Mouse (Mus musculus): Measurements from ENCODE around the gene Olfr799. TPM values are rescaled to one million over a fixed set of nuclear protein-coding genes. Genes with fewer than 3 reads are reported as not detected.

Olfr799 gene
- not detected in 2 replicates for total RNA-seq (2014; rRNA removed)
- not detected in 2 replicates for polyA plus RNA-seq (2015; fragmentation: Nextera tagmentation; extraction: Ambion mirVana)

DNA sequence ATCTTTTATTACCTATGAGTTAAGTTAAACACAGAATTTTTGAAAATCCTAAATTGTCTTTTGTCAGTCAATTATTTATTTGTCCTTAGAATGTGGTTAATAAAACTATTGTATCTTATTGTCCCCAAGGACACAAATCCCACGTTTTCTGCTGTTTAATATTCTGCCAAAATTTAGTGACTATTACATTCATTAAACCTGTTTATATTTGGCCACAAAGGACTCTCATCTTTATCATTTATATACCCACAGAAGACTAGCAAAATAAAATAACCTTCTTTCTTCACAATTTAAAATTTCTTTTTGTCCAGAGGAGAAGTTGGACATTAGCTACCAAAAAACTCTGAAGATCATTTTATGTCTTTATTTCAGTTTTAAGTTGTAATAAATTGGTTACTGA, at the start of gene Olfr799:
Gene Olfr799, plus strand, starts transcription at position 301 of the 400 bp plus-strand sequence.
- H3K27me3 ChIP-seq (ENCODE audit: insufficient read depth, low read length): no peaks in the 10 kb centered on the region
- no peak for ATAC-seq (ENCODE audit: low FRiP score)
- no peaks in the 10 kb centered on the region for H3K36me3 ChIP-seq (ENCODE audit: insufficient read depth, low read length)
- H3K9me3 ChIP-seq (ENCODE audit: low read length): no peaks in the 10 kb centered on the region
- DNase-seq (ENCODE audit: low spot score): no peak
- no peak within 1 kb of the TSS for H3K4me3 ChIP-seq (ENCODE audit: low read depth, low read length)
- no peaks in the 10 kb centered on the region for H3K4me1 ChIP-seq (ENCODE audit: insufficient read depth, low read length)
- no peak within 1 kb of the TSS for H3K4me2 ChIP-seq (ENCODE audit: low read depth, low read length, poor library complexity, severe bottlenecking)
- H3K27ac ChIP-seq (ENCODE audit: low read depth, low read length): no peak within 1 kb of the TSS
- H3K9ac ChIP-seq (replicated peaks; ENCODE audit: low read length, poor library complexity, severe bottlenecking): no peak within 1 kb of the TSS
- WGBS: 27% methylated on average over 1 of the region's 1 CpGs
- TF ChIP-seq CTCF (IDR thresholded peaks at IDR 0.05): no peak

DNA sequence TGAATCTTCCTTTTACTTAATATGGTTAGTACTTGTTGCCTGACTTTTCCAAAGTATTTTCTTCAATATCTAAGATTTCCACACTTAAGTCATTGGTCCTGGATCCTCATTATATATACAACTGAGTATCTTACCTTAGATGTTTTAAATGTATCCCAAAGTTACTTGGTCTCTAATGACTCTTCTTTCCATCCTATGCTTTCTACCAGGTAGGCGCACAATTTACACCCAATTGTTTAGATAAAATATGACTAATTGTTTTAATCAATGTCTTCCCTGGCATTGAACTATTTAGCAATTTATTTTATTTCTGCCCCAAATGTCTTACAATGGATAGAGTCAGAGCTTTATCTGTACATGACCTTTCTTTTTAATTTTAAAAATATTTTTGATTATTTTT, 24.8 kb upstream of the Olfr799 start, which contains the start of gene Olfr796:
Gene Olfr796, minus strand, starts transcription at position 101 of the 400 bp plus-strand sequence.
- no peak within 1 kb of the TSS for H3K27ac ChIP-seq (ENCODE audit: low read depth, low read length)
- DNase-seq (ENCODE audit: low spot score): no peak
- WGBS: 95% methylated on average over 1 of the region's 1 CpGs
- H3K9ac ChIP-seq (replicated peaks; ENCODE audit: low read length, poor library complexity, severe bottlenecking): no peak within 1 kb of the TSS
- no peaks in the 10 kb centered on the region for H3K4me1 ChIP-seq (ENCODE audit: insufficient read depth, low read length)
- no peak for ATAC-seq (ENCODE audit: low FRiP score)
- H3K4me3 ChIP-seq (ENCODE audit: low read depth, low read length): no peak within 1 kb of the TSS
- no peak for TF ChIP-seq CTCF (IDR thresholded peaks at IDR 0.05)
- no peaks in the 10 kb centered on the region for H3K9me3 ChIP-seq (ENCODE audit: low read length)
- no peaks in the 10 kb centered on the region for H3K27me3 ChIP-seq (ENCODE audit: insufficient read depth, low read length)
- H3K36me3 ChIP-seq (ENCODE audit: insufficient read depth, low read length): no peaks in the 10 kb centered on the region
- no peak within 1 kb of the TSS for H3K4me2 ChIP-seq (ENCODE audit: low read depth, low read length, poor library complexity, severe bottlenecking)

DNA sequence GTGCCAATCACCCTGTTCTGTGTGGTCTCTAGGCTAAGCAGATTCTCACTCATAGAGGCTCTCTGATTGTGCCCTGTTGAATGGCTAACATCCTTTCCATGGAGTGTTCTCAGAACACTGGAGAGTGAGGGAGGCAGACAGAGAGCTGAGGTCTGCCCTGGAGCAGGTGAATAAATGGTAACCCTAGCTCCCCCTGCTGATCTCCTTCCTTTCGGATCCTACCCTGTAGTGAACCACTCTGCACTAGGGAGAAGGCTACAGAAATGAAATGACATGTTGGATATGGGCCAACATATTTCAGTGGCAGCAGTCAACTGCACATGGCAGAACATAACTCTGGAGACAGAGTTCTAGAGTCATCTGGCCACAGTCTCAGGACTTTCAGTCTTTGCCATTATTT, 15.6 kb upstream of the Olfr799 start:
- Histone ChIP-seq H3K36me3 (ENCODE audit: insufficient read depth, low read length) (no peaks in the 10 kb centered on the region), H3K4me2 (ENCODE audit: low read depth, low read length, poor library complexity, severe bottlenecking) (no peak overlapping the region), H3K9ac (replicated peaks; ENCODE audit: low read length, poor library complexity, severe bottlenecking) (no peak overlapping the region), H3K4me1 (ENCODE audit: insufficient read depth, low read length) (no peaks in the 10 kb centered on the region), H3K9me3 (ENCODE audit: low read length) (no peaks in the 10 kb centered on the region), H3K27ac (ENCODE audit: low read depth, low read length) (no peak overlapping the region), H3K4me3 (ENCODE audit: low read depth, low read length) (no peak overlapping the region), H3K27me3 (ENCODE audit: insufficient read depth, low read length) (no peaks in the 10 kb centered on the region)
- peak; percentile 19 for DNase-seq (ENCODE audit: low spot score)
- ATAC-seq (ENCODE audit: low FRiP score): no peak
- TF ChIP-seq CTCF (IDR thresholded peaks at IDR 0.05): no peak
- WGBS: 25% methylated on average over 1 of the region's 1 CpGs

DNA sequence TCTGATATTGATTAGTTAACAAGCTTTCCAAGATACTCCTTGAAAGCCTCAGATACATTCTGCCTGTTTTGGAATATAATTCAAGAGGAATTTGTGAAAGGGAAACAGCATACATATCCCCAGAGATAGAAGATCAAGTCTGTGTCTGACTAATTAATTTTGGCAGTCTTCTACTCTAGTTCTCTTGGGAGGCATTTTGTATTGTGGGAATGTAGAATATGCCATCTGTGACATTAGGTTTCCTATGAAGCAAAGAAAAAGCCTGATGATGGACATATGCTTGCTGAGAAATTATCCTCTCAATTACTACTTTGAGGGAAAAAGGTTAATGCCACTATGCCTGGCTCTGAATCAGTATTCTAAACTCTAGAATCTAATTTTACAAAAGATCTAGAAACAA, 14.0 kb upstream of the Olfr799 start:
- peak; percentile 62 for DNase-seq (ENCODE audit: low spot score)
- Histone ChIP-seq H3K36me3 (ENCODE audit: insufficient read depth, low read length) (no peaks in the 10 kb centered on the region), H3K4me3 (ENCODE audit: low read depth, low read length) (no peak overlapping the region), H3K27ac (ENCODE audit: low read depth, low read length) (no peak overlapping the region), H3K4me2 (ENCODE audit: low read depth, low read length, poor library complexity, severe bottlenecking) (no peak overlapping the region), H3K9ac (replicated peaks; ENCODE audit: low read length, poor library complexity, severe bottlenecking) (no peak overlapping the region), H3K27me3 (ENCODE audit: insufficient read depth, low read length) (no peaks in the 10 kb centered on the region), H3K4me1 (ENCODE audit: insufficient read depth, low read length) (no peaks in the 10 kb centered on the region), H3K9me3 (ENCODE audit: low read length) (no peaks in the 10 kb centered on the region)
- no peak for ATAC-seq (ENCODE audit: low FRiP score)
- no peak for TF ChIP-seq CTCF (IDR thresholded peaks at IDR 0.05)

DNA sequence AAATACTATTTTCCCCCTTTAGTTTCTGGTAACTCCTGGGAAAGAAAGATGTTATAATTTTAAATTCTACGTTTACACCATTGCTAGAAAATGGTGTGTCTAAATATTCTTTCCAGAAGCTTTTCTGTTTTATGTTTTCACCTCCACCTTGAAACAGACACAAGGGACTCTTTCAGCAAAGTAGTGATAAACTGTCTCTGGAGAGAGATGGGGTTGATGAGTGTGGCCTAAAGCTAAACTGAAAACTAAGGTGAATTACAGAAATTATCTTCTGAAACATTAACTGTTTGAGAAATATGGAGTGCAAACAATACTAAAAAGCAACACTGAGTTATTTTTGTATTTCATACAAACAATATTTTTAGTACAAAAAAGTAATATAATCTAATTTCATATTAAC, 9.4 kb upstream of the Olfr799 start, which contains the start of gene Olfr798:
Gene Olfr798, minus strand, starts transcription at position 101 of the 400 bp plus-strand sequence.
- H3K4me2 ChIP-seq (ENCODE audit: low read depth, low read length, poor library complexity, severe bottlenecking): no peak within 1 kb of the TSS
- H3K4me3 ChIP-seq (ENCODE audit: low read depth, low read length): no peak within 1 kb of the TSS
- no peak within 1 kb of the TSS for H3K9ac ChIP-seq (replicated peaks; ENCODE audit: low read length, poor library complexity, severe bottlenecking)
- H3K9me3 ChIP-seq (ENCODE audit: low read length): no peaks in the 10 kb centered on the region
- no peaks in the 10 kb centered on the region for H3K36me3 ChIP-seq (ENCODE audit: insufficient read depth, low read length)
- ATAC-seq (ENCODE audit: low FRiP score) (no peak), DNase-seq (ENCODE audit: low spot score) (no peak)
- H3K27me3 ChIP-seq (ENCODE audit: insufficient read depth, low read length): no peaks in the 10 kb centered on the region
- no peak for TF ChIP-seq CTCF (IDR thresholded peaks at IDR 0.05)
- no peaks in the 10 kb centered on the region for H3K4me1 ChIP-seq (ENCODE audit: insufficient read depth, low read length)
- no peak within 1 kb of the TSS for H3K27ac ChIP-seq (ENCODE audit: low read depth, low read length)
- 88% methylated on average over 1 of the region's 1 CpGs for WGBS

DNA sequence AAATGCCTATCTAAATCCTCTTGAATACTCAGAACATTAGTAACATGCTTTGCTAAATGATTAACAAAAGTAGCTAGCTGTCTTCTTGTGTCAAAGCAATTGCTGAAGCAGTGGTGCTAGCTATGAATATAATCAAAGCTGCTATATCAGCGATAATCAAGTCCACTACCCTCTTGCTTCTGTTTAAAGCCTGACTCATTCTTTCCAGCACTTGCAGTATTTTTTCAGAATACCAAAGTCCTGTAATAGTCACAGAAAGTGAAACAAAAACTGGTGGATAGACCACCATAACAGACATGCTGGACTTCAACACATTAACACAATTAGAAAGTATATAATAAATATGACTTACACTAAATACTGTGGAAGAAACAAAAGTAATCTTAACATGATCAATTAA, 14.5 kb downstream of the Olfr799 start:
- no peaks in the 10 kb centered on the region for H3K9me3 ChIP-seq (ENCODE audit: low read length)
- no peak for DNase-seq (ENCODE audit: low spot score)
- H3K4me2 ChIP-seq (ENCODE audit: low read depth, low read length, poor library complexity, severe bottlenecking): no peak overlapping the region
- TF ChIP-seq CTCF (IDR thresholded peaks at IDR 0.05): no peak
- no peaks in the 10 kb centered on the region for H3K36me3 ChIP-seq (ENCODE audit: insufficient read depth, low read length)
- H3K27ac ChIP-seq (ENCODE audit: low read depth, low read length): no peak overlapping the region
- ATAC-seq (ENCODE audit: low FRiP score): no peak
- H3K4me1 ChIP-seq (ENCODE audit: insufficient read depth, low read length): no peaks in the 10 kb centered on the region
- no peak overlapping the region for H3K9ac ChIP-seq (replicated peaks; ENCODE audit: low read length, poor library complexity, severe bottlenecking)
- no peaks in the 10 kb centered on the region for H3K27me3 ChIP-seq (ENCODE audit: insufficient read depth, low read length)
- no peak overlapping the region for H3K4me3 ChIP-seq (ENCODE audit: low read depth, low read length)
- WGBS: 92% methylated on average over 1 of the region's 1 CpGs
